Mouse (Mus musculus) CD8-positive naive resting alpha-beta T cell, adult 57 days (primary cell): Measurements from ENCODE around the gene Fpr-rs3. TPM values are rescaled to one million over a fixed set of nuclear protein-coding genes. Genes with fewer than 3 reads are reported as not detected.

Experiments
- total RNA-seq: library from RNA; stranded (reverse); gene quantifications from one replicate; pipeline ENCODE4 v1.2.4, GENCODE M21; 2023

Fpr-rs3 gene
- not detected for total RNA-seq

GRCm38 (mm10) chr17:20624777-20625176 lies at the start of gene Fpr-rs3:
TSS of gene Fpr-rs3 (minus strand) at chr17:20624877.

GRCm38 (mm10) chr17:20596323-20596722 lies 28.4 kb downstream of the Fpr-rs3 start, which contains the start of gene Vmn2r110:
TSS of gene Vmn2r110 (minus strand) at chr17:20596423.

Other genes starting within 250 kb of the Fpr-rs3 start
- not detected for gene Vmn1r224, start 210.7 kb downstream of the Fpr-rs3 start, total RNA-seq
- gene Vmn2r108, start 143.5 kb downstream of the Fpr-rs3 start, total RNA-seq = 0.06 TPM
- gene Vmn1r225, start 126.7 kb downstream of the Fpr-rs3 start, total RNA-seq = not detected
- gene Vmn2r109, start 60.1 kb downstream of the Fpr-rs3 start, total RNA-seq = not detected
- gene Vmn2r110, start 28.5 kb downstream of the Fpr-rs3 start, total RNA-seq = not detected
- gene Vmn1r226, start 58.0 kb upstream of the Fpr-rs3 start, total RNA-seq = not detected
- not detected for gene Vmn1r227, start 105.0 kb upstream of the Fpr-rs3 start, total RNA-seq
- gene Vmn1r228, start 161.3 kb upstream of the Fpr-rs3 start, total RNA-seq = not detected
- not detected for gene Vmn1r229, start 186.7 kb upstream of the Fpr-rs3 start, total RNA-seq
- not detected for gene Vmn1r230, start 215.6 kb upstream of the Fpr-rs3 start, total RNA-seq